Mouse (Mus musculus) heart, adult 2 months (tissue): Measurements from ENCODE around the gene Gm13871. TPM values are rescaled to one million over a fixed set of nuclear protein-coding genes. Genes with fewer than 3 reads are reported as not detected.
"Not testable (repeated sequence)": the region's sequence is repeated elsewhere in the genome, so short reads cannot be mapped to it uniquely, and the experiment has no call there.

Experiments
- DNase-seq, 2 experiments: peaks; one replicate each; pipeline ENCODE4 v3.0.0; 2021
- H3K27ac ChIP-seq: fragments of 200-600 bp; 2 replicates; pipeline ENCODE4 v1.8.1; 2022
- H3K27me3 ChIP-seq: fragments of 200-500 bp; 2 replicates; pipeline ENCODE4 v1.6.1; 2012; ENCODE audit warnings: mild to moderate bottlenecking, low read length, inconsistent platforms, mixed read lengths; ENCODE audit not compliant: control insufficient read depth, insufficient read depth
- H3K36me3 ChIP-seq: fragments of 200-500 bp; 2 replicates; pipeline ENCODE4 v1.6.1; 2012; ENCODE audit warnings: low read length, inconsistent platforms; ENCODE audit not compliant: control insufficient read depth, insufficient read depth
- H3K4me1 ChIP-seq: fragments of 200-500 bp; 2 replicates; pipeline ENCODE4 v1.6.1; 2011; ENCODE audit warnings: low read length; ENCODE audit not compliant: control insufficient read depth, insufficient read depth
- H3K4me3 ChIP-seq: fragments of 200-600 bp; 2 replicates; pipeline ENCODE4 v1.8.1; 2022
- H3K79me2 ChIP-seq: fragments of 200-500 bp; replicated peaks from 2 replicates; pipeline ENCODE4 v1.6.1; 2012; ENCODE audit warnings: mild to moderate bottlenecking, inconsistent platforms, low read length, moderate library complexity, mixed read lengths; ENCODE audit not compliant: control insufficient read depth, insufficient read depth
- H3K9ac ChIP-seq: fragments of 200-500 bp; 2 replicates; pipeline ENCODE4 v1.6.1; 2012; ENCODE audit warnings: low read depth, mild to moderate bottlenecking, control low read depth, inconsistent platforms, low read length, mixed read lengths
- CTCF ChIP-seq: fragments of 200-600 bp; IDR thresholded peaks from 2 replicates; pipeline ENCODE4 v1.8.1; 2022; ENCODE audit warnings: antibody characterized with exemption, mild to moderate bottlenecking, moderate library complexity
- EP300 ChIP-seq: fragments of 200-500 bp; IDR thresholded peaks from 2 replicates; pipeline ENCODE4 v1.6.1; 2011; ENCODE audit warnings: low read depth, low read length, control low read depth; ENCODE audit not compliant: insufficient read depth
- POLR2A ChIP-seq: fragments of 200-500 bp; IDR thresholded peaks from 2 replicates; pipeline ENCODE4 v1.6.1; 2011; ENCODE audit warnings: mild to moderate bottlenecking, low read depth, low read length, control low read depth; ENCODE audit not compliant: insufficient read depth
- WGBS: fragments of 180-500 bp; shearing (Covaris S2); methylation state at CpG from one replicate; pipeline ENCODE4 v1.1.7; 2018; 5-methylcytosine and 5-hydroxymethylcytosine counted together
- intact Hi-C: fragments of 180-260 bp; cut with DNase I; formaldehyde crosslinking; loops from one replicate; pipeline ENCODE4 v1.15.1; 2025
- long read RNA-seq: library from polyadenylated mRNA; stranded (forward); transcript quantifications from one replicate; pipeline ENCODE4 v2.0.0, GENCODE M21; 2021
- polyA plus RNA-seq: library from polyadenylated mRNA; depleted of rRNA; stranded (reverse); fragments of >200 nt; gene quantifications from 2 replicates; pipeline ENCODE4 v1.2.3, GENCODE M21; 2012; rRNA removed
- total RNA-seq, 2 experiments: library from RNA; stranded (reverse); gene quantifications; 2 replicates each; pipeline ENCODE4 v1.2.3; 2021

Gm13871 gene
- not detected for total RNA-seq
- not detected in 2 replicates for polyA plus RNA-seq
- long read RNA-seq: 0 reads

DNA sequence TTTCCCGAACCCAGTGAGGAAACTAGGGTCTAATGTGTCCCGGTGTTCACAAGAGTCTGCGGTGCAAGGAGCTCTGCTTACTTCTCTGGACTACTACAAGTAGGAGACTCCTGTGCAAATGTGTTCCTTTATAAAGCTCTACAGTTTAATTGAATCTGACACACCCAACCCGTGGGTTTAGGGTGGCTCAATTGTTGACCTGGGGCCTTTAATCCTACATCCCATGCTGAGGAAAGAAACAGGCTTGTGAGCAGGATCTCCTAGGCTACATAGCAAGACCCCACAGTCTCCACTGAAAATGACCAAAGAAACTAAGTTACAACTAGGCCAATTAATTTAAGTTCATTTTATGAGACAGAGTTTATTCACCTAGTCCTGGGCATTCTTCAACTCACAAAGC is at the start of gene Gm13871:
Gm13871 (minus strand) TSS at position 101 of the 400 bp plus-strand sequence.
- WGBS: no CpG with 5 or more reads among the region's 4 CpGs

GRCm38 (mm10) chr4:73950375-73950896 is 44.7 kb upstream of the Gm13871 start, which contains the start of gene 2310002L09Rik:
Gene 2310002L09Rik, minus strand, starts transcription at chr4:73950846.
- H3K9ac ChIP-seq: no peak within 1 kb of the TSS; the same call in 1 of the 2 replicates
- DNase-seq: no peak
- 70% methylated on average over 8 of the region's 8 CpGs for WGBS
- TF ChIP-seq EP300 (no peak), CTCF (no peak), POLR2A (no peak; the same call in 1 of the 2 replicates)
- intact Hi-C loops: no loop called here
- H3K27me3 ChIP-seq: no peaks in the 10 kb centered on the region
- peak within 1 kb of the TSS; percentile 68 for H3K27ac ChIP-seq
- peak within 1 kb of the TSS; percentile 7; the same call in 1 of the 2 replicates for H3K4me3 ChIP-seq
- no peaks in the 10 kb centered on the region for H3K36me3 ChIP-seq
- no peaks in the 10 kb centered on the region; the same call in 1 of the 2 replicates for H3K4me1 ChIP-seq
- no peaks in the 10 kb centered on the region for H3K79me2 ChIP-seq

More for the DNA sequence above, at the start of gene Gm13871:
- H3K4me1 ChIP-seq, H3K27me3 ChIP-seq, H3K79me2 ChIP-seq, H3K27ac ChIP-seq, DNase-seq, intact Hi-C loops, H3K36me3 ChIP-seq, H3K4me3 ChIP-seq, H3K9ac ChIP-seq: not testable (repeated sequence)

DNA sequence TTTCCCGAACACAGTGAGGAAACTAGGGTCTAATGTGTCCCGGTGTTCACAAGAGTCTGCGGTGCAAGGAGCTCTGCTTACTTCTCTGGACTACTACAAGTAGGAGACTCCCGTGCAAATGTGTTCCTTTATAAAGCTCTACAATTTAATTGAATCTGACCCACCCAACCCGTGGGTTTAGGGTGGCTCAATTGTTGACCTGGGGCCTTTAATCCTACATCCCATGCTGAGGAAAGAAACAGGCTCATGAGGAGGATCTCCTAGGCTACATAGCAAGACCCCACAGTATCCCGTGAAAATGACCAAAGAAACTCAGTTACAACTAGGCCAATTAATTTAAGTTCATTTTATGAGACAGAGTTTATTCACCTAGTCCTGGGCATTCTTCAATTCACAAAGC is 14.9 kb upstream of the Gm13871 start, which contains the start of gene Gm11756:
Gm11756 (minus strand) TSS at position 101 of the 400 bp plus-strand sequence.
- H3K9ac ChIP-seq, intact Hi-C loops, DNase-seq, H3K27me3 ChIP-seq, H3K36me3 ChIP-seq, H3K4me1 ChIP-seq, H3K79me2 ChIP-seq, H3K27ac ChIP-seq, H3K4me3 ChIP-seq: not testable (repeated sequence)
- WGBS: 73% methylated on average over 6 of the region's 6 CpGs

GRCm38 (mm10) chr4:73891012-73891411 is 14.7 kb downstream of the Gm13871 start, which contains the start of gene Gm11757:
Gene Gm11757, minus strand, starts transcription at chr4:73891112.
- DNase-seq, H3K27ac ChIP-seq, intact Hi-C loops, H3K79me2 ChIP-seq, H3K27me3 ChIP-seq, H3K4me1 ChIP-seq, H3K9ac ChIP-seq, H3K36me3 ChIP-seq, H3K4me3 ChIP-seq: not testable (repeated sequence)
- WGBS: no CpG with 5 or more reads among the region's 4 CpGs

GRCm38 (mm10) chr4:73876166-73876565 is 29.6 kb downstream of the Gm13871 start, which contains the start of gene Gm11758:
Gene Gm11758, minus strand, starts transcription at chr4:73876266.
- not testable (repeated sequence) for DNase-seq, H3K4me3 ChIP-seq

More at GRCm38 (mm10) chr4:73876166-73876565, 29.6 kb downstream of the Gm13871 start, which contains the start of gene Gm11758:
- H3K36me3 ChIP-seq, H3K4me1 ChIP-seq, H3K27me3 ChIP-seq, intact Hi-C loops, H3K9ac ChIP-seq, H3K79me2 ChIP-seq, H3K27ac ChIP-seq: not testable (repeated sequence)
- WGBS: no CpG with 5 or more reads among the region's 4 CpGs

Other genes with a start within 250 kb of the Gm13871 start
- gene Gm11239, start 237.6 kb downstream of the Gm13871 start, total RNA-seq: not detected
- gene Gm11239, start 237.6 kb downstream of the Gm13871 start, polyA plus RNA-seq: not detected in 2 replicates
- not detected for gene Gm428, start 222.4 kb downstream of the Gm13871 start, total RNA-seq
- gene Gm428, start 222.4 kb downstream of the Gm13871 start, polyA plus RNA-seq: not detected in 2 replicates
- under 1 TPM; 0.60 to 0.77 TPM for gene Rasef, start 115.0 kb downstream of the Gm13871 start, total RNA-seq
- 0.32 and 0.51 TPM in 2 replicates for gene Rasef, start 115.0 kb downstream of the Gm13871 start, polyA plus RNA-seq
- gene Gm11758, start 29.7 kb downstream of the Gm13871 start, total RNA-seq: not detected
- gene Gm11758, start 29.7 kb downstream of the Gm13871 start, polyA plus RNA-seq: not detected in 2 replicates
- not detected for gene Gm11757, start 14.8 kb downstream of the Gm13871 start, total RNA-seq
- not detected in 2 replicates for gene Gm11757, start 14.8 kb downstream of the Gm13871 start, polyA plus RNA-seq
- 1 to 10 TPM; 3.9 to 4.6 TPM for gene Gm11756, start 14.8 kb upstream of the Gm13871 start, total RNA-seq
- 2.7 and 4.0 TPM in 2 replicates for gene Gm11756, start 14.8 kb upstream of the Gm13871 start, polyA plus RNA-seq
- gene 2310002L09Rik, start 44.9 kb upstream of the Gm13871 start, total RNA-seq: 10 to 100 TPM; 38.2 to 42.9 TPM
- gene 2310002L09Rik, start 44.9 kb upstream of the Gm13871 start, polyA plus RNA-seq: 17.1 and 42.1 TPM in 2 replicates
- under 1 TPM in 1 of 2 experiments, not detected in 1; 0.14 TPM for gene Frmd3, start 107.5 kb upstream of the Gm13871 start, total RNA-seq
- 0.04 TPM in 1 of 2 replicates, not detected in the other for gene Frmd3, start 107.5 kb upstream of the Gm13871 start, polyA plus RNA-seq